Mouse (Mus musculus): ENCODE results near the gene Cnnm1.

Cnnm1 gene

DNA sequence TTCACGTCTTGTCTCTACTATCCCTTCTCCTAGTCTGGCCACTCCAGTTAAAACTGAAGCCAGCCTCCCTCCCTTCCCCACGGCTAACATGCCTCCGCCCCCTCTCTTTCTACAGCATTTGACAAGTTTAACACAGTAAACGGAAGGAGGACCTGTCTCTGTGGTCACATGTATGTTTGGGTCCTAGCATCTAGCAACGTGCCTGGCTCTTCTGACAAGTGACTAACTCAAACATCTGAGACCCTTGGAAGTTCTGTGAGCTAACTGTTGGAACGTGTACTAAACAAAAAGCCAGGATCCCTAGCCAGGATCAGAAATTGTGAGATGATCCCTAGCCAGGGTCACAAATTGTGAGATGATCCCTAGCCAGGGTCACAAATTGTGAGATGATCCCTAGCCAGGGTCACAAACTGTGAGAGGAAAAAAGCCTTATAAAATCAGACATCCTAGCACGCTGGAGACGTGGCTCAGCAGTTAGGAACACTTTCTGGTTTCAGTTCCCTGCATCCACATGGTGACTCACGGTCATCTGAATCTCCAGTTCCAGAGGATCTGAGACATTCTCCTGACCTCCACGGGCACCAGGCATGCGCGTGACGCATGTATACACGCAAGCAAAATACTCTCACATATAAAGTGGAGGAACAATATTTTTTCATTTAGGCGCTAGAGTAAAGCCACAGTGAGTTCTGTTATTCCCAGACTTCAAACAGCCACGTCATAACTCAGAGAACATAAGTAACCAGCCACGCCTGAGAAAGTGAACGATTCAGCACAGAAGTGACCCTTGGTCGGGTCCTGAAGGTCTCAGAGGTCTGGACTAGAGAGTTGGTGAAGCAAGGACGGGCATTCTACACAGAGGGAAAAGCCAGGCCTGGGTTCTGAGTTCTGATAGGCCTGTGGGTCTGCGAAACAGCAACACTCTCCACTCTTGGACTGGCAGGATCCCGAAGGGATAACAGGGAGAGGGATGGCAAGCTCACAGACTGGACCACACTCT is 71.7 kb downstream of the Cnnm1 start:
- DNase-seq (ENCODE audit: low read depth, low spot score) = peak; percentile 65

- no peak for DNase-seq (ENCODE audit: low read depth, low spot score)
Observed at GRCm38 (mm10) chr19:43513874-43514273, 73.6 kb downstream of the Cnnm1 start.

- peak; percentile 78 for DNase-seq (ENCODE audit: low read depth, low spot score)
Observed at GRCm38 (mm10) chr19:43515668-43516396, 75.6 kb downstream of the Cnnm1 start.

- DNase-seq (ENCODE audit: low read depth, low spot score) = peak; percentile 50
Observed at GRCm38 (mm10) chr19:43516397-43517035, 76.3 kb downstream of the Cnnm1 start.

- no peak for DNase-seq (ENCODE audit: low read depth, low spot score)
Observed at GRCm38 (mm10) chr19:43517320-43517719, 77.1 kb downstream of the Cnnm1 start.

DNA sequence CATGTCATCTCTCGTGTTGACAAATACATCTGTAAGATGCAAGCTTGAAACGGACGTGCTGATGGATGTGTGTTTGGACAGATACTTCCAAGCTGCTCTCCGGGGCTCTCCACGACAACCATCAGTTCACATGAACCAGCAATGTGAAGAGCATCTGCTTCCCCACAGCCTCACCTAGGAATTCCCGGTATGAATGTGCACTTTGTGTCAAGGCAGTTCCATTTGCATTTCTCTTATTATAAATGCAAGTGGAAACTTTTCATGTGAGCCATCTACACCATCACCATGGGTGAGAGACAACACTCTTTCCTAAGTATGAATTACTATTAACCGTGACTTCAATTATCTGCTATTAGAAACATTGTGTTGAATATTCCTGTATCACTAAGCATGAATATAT is 77.6 kb downstream of the Cnnm1 start:
- no peak for DNase-seq (ENCODE audit: low read depth, low spot score)

DNA sequence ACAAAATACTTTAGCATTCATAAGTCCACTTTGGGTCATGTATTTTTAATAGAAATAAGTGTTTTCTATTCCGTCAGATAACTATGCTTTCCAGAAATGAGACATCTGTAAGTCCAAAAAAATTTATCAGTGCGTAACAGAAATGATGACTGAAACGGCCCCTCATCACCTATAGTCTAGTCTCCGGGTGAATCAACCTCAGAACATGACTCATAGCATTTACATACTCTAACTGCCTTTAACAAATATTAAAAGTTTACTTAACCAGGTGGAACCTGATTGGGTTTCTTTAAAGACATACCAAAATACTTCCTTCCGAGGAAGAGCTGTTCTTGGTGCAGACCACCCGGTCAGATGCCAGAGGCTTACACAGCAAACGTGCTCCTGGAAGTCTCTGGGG is 78.0 kb downstream of the Cnnm1 start:
- no peak for DNase-seq (ENCODE audit: low read depth, low spot score)

DNA sequence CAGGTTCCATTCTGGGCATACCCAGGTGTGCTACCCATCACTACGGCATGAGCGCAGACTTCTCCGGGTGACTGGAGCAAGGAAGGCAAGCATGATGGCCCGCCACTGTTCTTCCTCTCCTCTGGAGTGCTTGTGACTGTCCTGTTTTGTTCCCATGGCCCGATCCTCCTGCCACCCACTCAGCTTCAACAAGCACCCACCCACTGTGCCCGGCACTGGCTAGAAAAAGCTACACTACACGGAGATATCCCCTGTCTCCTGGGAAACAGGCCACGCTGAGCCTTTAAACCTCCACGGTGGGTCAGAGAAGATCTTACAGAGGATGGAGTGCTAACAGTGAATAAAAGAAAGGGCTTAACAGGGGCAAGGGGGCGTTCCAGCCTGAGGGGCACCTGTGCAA is 79.0 kb downstream of the Cnnm1 start:
- DNase-seq (ENCODE audit: low read depth, low spot score) = no peak

DNA sequence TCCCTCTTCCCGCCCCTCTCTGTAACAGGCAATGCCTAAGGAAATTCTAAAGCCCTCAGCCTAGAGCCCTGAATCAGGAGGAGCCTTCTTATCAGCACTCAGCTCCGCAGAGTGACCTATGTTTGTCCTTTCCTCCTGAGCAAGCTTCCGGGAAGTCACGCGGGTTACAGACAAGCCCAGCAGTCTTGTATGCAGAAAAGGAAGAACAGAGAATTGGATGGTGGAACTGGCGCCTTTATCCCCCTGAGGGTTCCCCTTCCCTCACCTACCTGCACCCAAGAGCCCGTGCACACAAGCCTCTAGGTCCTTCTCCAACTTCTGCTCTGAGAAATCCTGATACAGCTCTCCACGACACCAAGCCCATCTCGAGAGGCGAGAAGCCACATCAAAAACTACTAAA is 80.2 kb downstream of the Cnnm1 start:
- peak; percentile 91 for DNase-seq (ENCODE audit: low read depth, low spot score)

GRCm38 (mm10) chr19:43521362-43521761 is 81.1 kb downstream of the Cnnm1 start:
- DNase-seq (ENCODE audit: low read depth, low spot score) = no peak

DNA sequence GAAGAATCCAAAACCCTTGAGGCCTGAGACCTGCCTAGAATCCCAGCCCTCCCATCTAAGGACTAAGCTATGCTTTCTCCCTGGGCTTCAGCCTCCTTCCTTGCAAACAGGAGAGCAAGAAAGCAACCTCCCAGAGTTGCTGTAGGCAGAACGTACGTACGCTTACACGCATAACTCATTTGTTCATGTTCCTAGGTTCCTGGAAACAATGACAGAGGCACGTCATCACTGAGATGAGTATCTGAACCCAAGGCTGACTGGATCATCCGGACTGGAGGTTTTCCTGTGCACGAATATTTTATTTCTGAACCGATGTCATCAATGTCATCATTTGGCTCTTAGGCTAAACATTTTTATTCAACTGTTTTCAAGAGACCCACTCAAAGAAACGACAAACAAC is 81.8 kb downstream of the Cnnm1 start:
- no peak for DNase-seq (ENCODE audit: low read depth, low spot score)

GRCm38 (mm10) chr19:43523551-43523950 is 83.3 kb downstream of the Cnnm1 start:
- DNase-seq (ENCODE audit: low read depth, low spot score) = peak; percentile 77

DNA sequence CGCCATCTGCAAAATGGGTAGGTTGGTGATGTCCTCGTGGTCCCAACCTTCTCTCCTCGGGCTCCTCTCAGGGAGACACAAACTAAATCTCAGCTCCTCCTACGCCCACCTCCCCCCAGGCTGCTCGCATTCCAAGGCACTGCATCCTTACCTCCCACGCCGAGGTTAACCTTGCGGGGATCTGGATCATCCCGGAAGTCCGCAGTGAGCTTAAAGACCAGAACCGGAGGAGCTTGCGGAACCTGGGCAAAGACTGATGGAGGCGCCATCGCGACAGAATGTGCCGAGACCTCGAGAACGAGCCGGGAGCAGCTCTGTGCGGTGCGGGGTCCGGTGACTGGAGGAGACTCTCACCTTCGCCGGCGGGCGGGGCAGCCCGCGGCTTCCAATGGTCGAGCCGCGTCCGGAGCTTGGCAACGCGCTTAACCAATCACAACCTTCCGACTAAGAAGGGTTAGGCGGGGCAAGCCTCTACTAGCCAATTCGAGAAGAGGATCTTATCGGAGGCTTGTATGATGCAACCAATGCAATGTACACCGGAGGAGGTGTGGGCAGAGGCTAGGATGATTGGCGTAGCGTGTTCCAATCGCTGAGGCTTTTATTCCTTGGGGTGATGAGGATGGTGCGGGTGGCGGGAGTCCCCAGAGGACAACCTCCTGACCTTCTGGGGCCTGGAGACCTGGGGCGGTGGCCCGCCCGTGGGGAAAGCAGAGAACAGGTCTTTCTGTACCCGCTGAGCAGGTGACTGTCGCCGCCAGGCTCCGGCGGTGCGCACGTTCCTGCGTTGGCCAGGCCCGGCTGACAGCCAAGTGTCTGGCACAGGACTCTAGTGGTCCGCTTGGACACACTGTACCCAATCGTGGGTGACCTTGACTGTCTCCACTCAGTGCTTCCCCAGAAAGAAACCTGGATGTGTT is 84.2 kb downstream of the Cnnm1 start, which contains the start of gene Got1:
Gene Got1, minus strand, starts transcription at position 419 of the 917 bp plus-strand sequence.
- DNase-seq (ENCODE audit: low read depth, low spot score) = peak; percentile 100

DNA sequence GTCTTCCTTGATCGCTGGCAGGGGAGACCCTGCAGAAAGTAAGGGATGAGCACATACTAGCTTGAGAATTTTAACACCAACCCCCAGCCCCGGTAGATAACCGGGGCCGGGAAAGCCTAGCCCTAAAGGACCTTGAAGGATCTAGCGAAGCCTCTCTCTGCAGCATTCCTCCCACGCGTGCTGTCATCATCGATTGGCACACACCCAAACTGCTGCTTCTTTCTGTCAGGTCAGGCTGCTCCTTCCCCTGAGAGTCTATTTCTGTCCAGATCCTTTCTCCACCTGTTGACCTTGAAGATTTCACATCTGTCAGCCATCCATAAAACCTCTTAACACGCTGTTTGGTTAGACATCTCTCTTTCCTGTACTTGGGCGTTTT is 84.9 kb downstream of the Cnnm1 start:
- peak; percentile 58 for DNase-seq (ENCODE audit: low read depth, low spot score)

- DNase-seq (ENCODE audit: low read depth, low spot score) = no peak
Observed at GRCm38 (mm10) chr19:43525566-43525965, 85.3 kb downstream of the Cnnm1 start.

DNA sequence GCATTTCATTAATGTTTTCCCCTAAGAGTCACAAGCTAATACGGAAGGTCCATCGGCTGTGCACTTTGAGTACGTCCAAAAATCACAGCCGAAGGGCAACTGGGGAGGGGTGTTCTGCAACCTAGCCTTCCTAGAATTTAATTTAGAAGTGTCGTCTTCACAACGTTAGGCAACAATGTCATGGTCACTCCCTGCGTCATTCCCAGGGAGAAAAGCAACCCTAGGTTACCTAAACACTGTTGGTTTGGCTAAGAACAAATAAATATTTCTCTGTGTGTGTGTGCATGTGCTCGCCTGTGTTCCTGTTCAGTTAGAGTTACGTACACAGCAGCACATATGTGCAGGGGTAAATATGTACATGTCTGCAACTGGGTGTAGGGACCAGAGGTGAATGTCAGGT is 85.8 kb downstream of the Cnnm1 start:
- no peak for DNase-seq (ENCODE audit: low read depth, low spot score)

DNA sequence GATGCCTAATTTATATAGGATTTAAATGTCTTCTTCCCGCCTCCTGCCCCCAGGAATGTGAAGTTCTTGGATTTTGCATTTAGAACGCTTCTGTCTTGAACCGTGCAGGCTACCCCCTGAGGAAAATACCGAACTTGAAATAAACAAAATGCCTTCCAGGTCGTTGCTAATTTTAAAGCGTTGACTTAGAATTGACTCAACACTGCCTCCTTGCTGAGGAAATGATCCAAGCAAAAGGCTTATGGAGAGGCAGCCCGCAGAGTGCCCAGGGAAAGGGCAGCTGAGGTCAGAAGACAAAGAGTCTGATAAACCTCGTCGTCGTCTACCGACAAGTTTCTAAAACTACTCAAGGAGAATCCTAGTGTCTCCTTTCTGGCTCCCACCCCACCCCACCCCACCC is 86.9 kb downstream of the Cnnm1 start:
- peak; percentile 76 for DNase-seq (ENCODE audit: low read depth, low spot score)

GRCm38 (mm10) chr19:43528056-43528587 is 87.9 kb downstream of the Cnnm1 start:
- no peak for DNase-seq (ENCODE audit: low read depth, low spot score)

DNA sequence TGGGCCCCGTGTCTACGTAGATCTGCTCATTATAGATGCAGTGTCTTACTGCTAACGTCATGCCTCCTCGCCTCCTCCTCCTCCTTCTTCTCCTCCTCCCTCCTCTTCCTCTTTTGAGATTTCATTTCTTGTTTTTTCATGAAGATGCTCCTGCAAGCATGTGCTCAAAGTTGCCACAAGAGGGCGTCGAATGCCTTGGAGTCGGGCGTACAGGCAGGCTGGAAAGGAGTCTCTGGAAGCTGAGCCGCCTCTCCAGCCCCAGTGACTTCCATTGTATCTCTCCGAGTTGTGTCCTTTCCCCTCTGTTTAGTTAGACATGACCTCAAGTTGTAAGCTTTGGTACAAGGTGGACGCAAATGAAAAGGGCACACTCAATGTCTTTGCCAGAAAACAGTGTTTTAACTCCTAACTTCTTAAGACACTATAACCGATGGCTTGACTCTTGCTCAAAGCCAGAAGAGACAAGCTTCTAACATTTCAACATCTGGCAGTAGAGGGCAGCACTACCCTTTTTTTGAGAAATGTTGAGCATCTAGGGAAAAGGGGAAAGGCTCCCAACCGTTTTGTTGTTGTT is 90.0 kb downstream of the Cnnm1 start:
- DNase-seq (ENCODE audit: low read depth, low spot score) = peak; percentile 94

DNA sequence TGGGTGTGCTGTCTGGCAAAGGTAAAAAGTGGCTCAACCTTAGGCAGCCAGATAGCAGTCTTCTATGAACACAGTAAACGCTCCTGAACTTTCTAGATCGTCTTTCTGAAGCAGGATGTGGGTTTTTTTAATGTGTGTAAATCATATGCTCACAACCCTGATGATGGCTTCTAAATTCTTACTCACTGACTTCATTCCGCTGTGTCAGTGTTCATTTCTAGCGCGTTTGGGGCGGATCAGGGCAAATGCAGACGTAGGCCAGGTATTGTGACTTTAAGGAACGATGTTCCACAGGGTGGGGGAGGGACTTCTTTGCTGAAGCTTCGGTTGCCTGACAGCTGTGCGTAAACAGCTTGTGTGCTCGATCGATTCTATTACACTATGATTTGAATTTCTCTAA is 90.7 kb downstream of the Cnnm1 start:
- no peak for DNase-seq (ENCODE audit: low read depth, low spot score)

All from R1 (cell line).